Mouse (Mus musculus) T-cell, adult 2 months (primary cell): ENCODE data around the gene Krt77.

Experiments
- DNase-seq: peaks from one replicate; pipeline ENCODE4 v3.0.0; 2022; ENCODE audit warnings: low spot score

The Krt77 gene

GRCm38 (mm10) chr15:101869431-101869830 lies at the start of gene Krt77:
Gene Krt77 (minus strand): TSS chr15:101869705.
- DNase-seq, result no peak

- DNase-seq, result no peak
Observed at GRCm38 (mm10) chr15:101916072-101916471, 46.6 kb upstream of the Krt77 start.

- DNase-seq, result no peak
Observed at GRCm38 (mm10) chr15:101904849-101905248, 35.3 kb upstream of the Krt77 start.

- no peak for DNase-seq
Observed at GRCm38 (mm10) chr15:101902171-101903149, 33.0 kb upstream of the Krt77 start.

GRCm38 (mm10) chr15:101895216-101895615 lies 25.7 kb upstream of the Krt77 start:
- no peak for DNase-seq

- DNase-seq, result no peak
Observed at GRCm38 (mm10) chr15:101892820-101893219, 23.3 kb upstream of the Krt77 start, which contains the start of gene Krt76. Gene Krt76 (minus strand): TSS chr15:101892920.

GRCm38 (mm10) chr15:101879776-101880175 lies 10.3 kb upstream of the Krt77 start:
- no peak for DNase-seq

GRCm38 (mm10) chr15:101878041-101878440 lies 8.5 kb upstream of the Krt77 start:
- no peak for DNase-seq

GRCm38 (mm10) chr15:101874383-101874782 lies 4.9 kb upstream of the Krt77 start:
- no peak for DNase-seq

- no peak for DNase-seq
Observed at GRCm38 (mm10) chr15:101873231-101873630, 3.7 kb upstream of the Krt77 start.

GRCm38 (mm10) chr15:101866754-101867153 lies 2.8 kb downstream of the Krt77 start:
- DNase-seq, result no peak

- no peak for DNase-seq
Observed at GRCm38 (mm10) chr15:101860421-101861130, 8.9 kb downstream of the Krt77 start.

- peak; percentile 20 for DNase-seq
Observed at GRCm38 (mm10) chr15:101859735-101860170, 9.8 kb downstream of the Krt77 start.

GRCm38 (mm10) chr15:101858673-101859425 lies 10.7 kb downstream of the Krt77 start:
- DNase-seq, result no peak

- DNase-seq, result no peak
Observed at GRCm38 (mm10) chr15:101856696-101857095, 12.8 kb downstream of the Krt77 start.

GRCm38 (mm10) chr15:101855732-101856131 lies 13.8 kb downstream of the Krt77 start:
- DNase-seq, result no peak

GRCm38 (mm10) chr15:101854294-101854693 lies 15.2 kb downstream of the Krt77 start:
- DNase-seq, result no peak

GRCm38 (mm10) chr15:101852571-101852970 lies 16.9 kb downstream of the Krt77 start:
- DNase-seq, result no peak

GRCm38 (mm10) chr15:101850694-101851093 lies 18.8 kb downstream of the Krt77 start, which contains the start of gene Krt1:
Gene Krt1 (minus strand): TSS chr15:101850794.
- DNase-seq, result no peak

GRCm38 (mm10) chr15:101845971-101846403 lies 23.5 kb downstream of the Krt77 start:
- DNase-seq, result peak; percentile 57

- DNase-seq, result no peak
Observed at GRCm38 (mm10) chr15:101843192-101843591, 26.3 kb downstream of the Krt77 start.

GRCm38 (mm10) chr15:101834784-101835328 lies 34.6 kb downstream of the Krt77 start:
- no peak for DNase-seq
